Mouse (Mus musculus) midbrain, embryonic 16.5 days (tissue): Measurements from ENCODE around the gene Vmn1r5. TPM values are rescaled to one million over a fixed set of nuclear protein-coding genes. Genes with fewer than 3 reads are reported as not detected.
A peak's percentile ranks its signal among the peaks of the same experiment; 100 is the strongest.

Experiments
- ATAC-seq: fragments of 200-750 bp; cut with Nextera tagmentation; 2 replicates; pipeline ENCODE4 v1.8.0; 2017; ENCODE audit warnings: moderate TSS enrichment
- H3K27ac ChIP-seq: fragments of 300-500 bp; sonication (generic); 2 replicates; pipeline ENCODE4 v1.5.1; 2014; ENCODE audit warnings: mild to moderate bottlenecking, low read length, mixed read lengths
- H3K27me3 ChIP-seq: fragments of 300-500 bp; sonication (generic); 2 replicates; pipeline ENCODE4 v1.6.1; 2014; ENCODE audit warnings: low read depth, low read length, mixed read lengths; ENCODE audit not compliant: control insufficient read depth, insufficient read depth
- H3K36me3 ChIP-seq: fragments of 300-500 bp; sonication (generic); 2 replicates; pipeline ENCODE4 v1.6.1; 2014; ENCODE audit warnings: mild to moderate bottlenecking, low read length, moderate library complexity, mixed read lengths; ENCODE audit not compliant: control insufficient read depth, insufficient read depth
- H3K4me1 ChIP-seq: fragments of 300-500 bp; sonication (generic); 2 replicates; pipeline ENCODE4 v1.6.1; 2014; ENCODE audit warnings: mild to moderate bottlenecking, low read length, mixed read lengths; ENCODE audit not compliant: control insufficient read depth, insufficient read depth
- H3K4me2 ChIP-seq: fragments of 300-500 bp; sonication (generic); 2 replicates; pipeline ENCODE4 v1.6.1; 2014; ENCODE audit warnings: mild to moderate bottlenecking, low read length, mixed read lengths
- H3K4me3 ChIP-seq: fragments of 300-500 bp; sonication (generic); 2 replicates; pipeline ENCODE4 v1.5.1; 2014; ENCODE audit warnings: low read depth, mild to moderate bottlenecking, low read length, moderate library complexity, mixed read lengths
- H3K9ac ChIP-seq: fragments of 300-500 bp; sonication (generic); 2 replicates; pipeline ENCODE4 v1.6.1; 2014; ENCODE audit warnings: low read depth, low read length, mixed read lengths
- H3K9me3 ChIP-seq: fragments of 300-500 bp; sonication (generic); replicated peaks from 2 replicates; pipeline ENCODE4 v1.6.1; 2014; ENCODE audit warnings: mild to moderate bottlenecking, low read length, mixed read lengths; ENCODE audit not compliant: control insufficient read depth, poor library complexity, severe bottlenecking
- WGBS: fragments of 180-500 bp; shearing (Covaris S2); extraction: QIAGEN DNeasy Blood & Tissue Kit; methylation state at CpG from one replicate; pipeline ENCODE4 v1.1.7; 2014; 5-methylcytosine and 5-hydroxymethylcytosine counted together
- polyA plus RNA-seq: library from polyadenylated mRNA; unstranded; fragments of >200 nt; fragmentation: Nextera tagmentation; extraction: Ambion mirVana; gene quantifications from 2 replicates; pipeline ENCODE4 v1.2.1, GENCODE M21; 2015

Vmn1r5 gene
- not detected in 2 replicates for polyA plus RNA-seq

DNA sequence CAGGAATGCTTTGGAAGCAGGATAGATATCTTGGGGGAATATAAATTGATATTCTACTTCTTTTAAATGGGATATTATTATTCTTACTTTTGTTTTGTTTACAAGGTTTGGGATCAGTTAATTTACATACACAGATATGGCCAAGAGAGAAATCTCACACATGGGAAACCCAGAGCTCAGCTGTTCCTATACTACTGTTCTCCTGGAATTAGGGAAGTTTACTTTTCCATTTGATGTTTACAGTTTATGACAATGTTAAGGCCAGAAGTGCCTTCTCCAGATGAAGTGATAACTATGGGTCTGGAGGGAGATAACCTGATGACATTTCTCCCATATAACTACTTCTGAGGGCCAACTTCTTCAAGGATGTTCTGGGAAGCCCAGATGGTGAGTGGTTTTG is at the start of gene Vmn1r5:
TSS of gene Vmn1r5 (plus strand) at position 301 of the 400 bp plus-strand sequence.
- H3K4me3 ChIP-seq, result no peak within 1 kb of the TSS
- H3K9me3 ChIP-seq, result no peaks in the 10 kb centered on the region
- H3K36me3 ChIP-seq, result no peaks in the 10 kb centered on the region
- H3K27ac ChIP-seq, result no peak within 1 kb of the TSS
- no peak for ATAC-seq
- H3K27me3 ChIP-seq, result no peaks in the 10 kb centered on the region
- no peak within 1 kb of the TSS for H3K4me2 ChIP-seq
- H3K4me1 ChIP-seq, result no peaks in the 10 kb centered on the region
- no peak within 1 kb of the TSS for H3K9ac ChIP-seq

GRCm38 (mm10) chr6:56923331-56923725 is 46.7 kb upstream of the Vmn1r5 start:
- WGBS, result under 1% methylated on average over 25 of the region's 25 CpGs
- Histone ChIP-seq H3K4me3 (peak overlapping the region; percentile 73), H3K36me3 (no peaks in the 10 kb centered on the region), H3K9me3 (no peaks in the 10 kb centered on the region; the same call in 1 of the 2 replicates), H3K9ac (peak overlapping the region; percentile 84), H3K4me2 (peak overlapping the region; percentile 65), H3K27me3 (no peaks in the 10 kb centered on the region), H3K27ac (peak overlapping the region; percentile 89), H3K4me1 (peaks cover 19% of the 10 kb centered on the region)
- ATAC-seq, result no peak

DNA sequence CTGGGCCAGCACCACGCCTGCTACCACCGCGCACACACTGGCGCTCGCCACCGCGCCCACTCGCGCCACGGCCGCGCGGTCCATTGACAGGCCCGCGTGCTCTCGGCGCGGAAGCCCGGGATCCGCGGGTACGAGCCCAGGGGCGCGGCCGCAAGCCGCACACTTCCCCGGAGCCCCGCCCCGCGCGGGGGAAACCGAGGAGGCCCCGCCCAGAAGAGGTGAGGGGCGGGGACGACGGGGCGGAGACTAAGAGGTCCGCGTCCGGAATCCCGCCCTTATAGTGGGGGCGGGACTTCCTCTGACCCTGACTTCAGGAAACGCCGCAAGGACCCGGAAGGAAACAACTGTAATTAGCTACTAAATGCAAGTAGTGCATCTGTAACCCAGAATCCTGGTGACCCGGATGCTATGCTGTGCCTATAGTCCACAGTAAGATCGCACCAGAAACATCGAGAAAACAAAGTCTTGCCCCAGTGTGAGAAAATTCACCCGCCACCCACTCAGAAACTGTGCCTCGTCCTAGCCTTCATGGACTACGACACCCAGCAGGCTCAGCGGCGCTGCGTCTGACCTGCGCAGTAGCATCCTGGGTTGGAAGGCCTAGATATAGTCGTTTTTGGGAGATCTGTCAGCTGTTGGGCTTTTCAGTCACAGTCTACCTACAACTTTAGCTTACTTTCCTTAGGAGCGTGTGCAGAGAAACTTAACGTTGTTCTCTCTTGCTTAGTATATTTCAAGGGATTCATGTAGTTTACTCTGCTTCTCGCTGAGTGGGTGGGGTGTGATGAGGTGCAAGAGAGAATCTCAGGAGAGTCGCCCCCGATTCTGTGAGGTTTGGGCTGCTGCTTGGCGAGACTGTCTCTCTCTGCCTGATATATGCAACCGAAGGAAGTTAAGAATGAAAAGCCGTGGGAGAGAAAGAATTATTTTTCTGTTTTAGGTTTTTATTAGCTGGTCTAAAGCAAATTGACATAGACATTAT is 46.1 kb upstream of the Vmn1r5 start, which contains the start of the genes Nt5c3 and Vmn1r4:
TSS of gene Nt5c3 (minus strand) at position 207 of the 982 bp plus-strand sequence.
TSS of gene Vmn1r4 (plus strand) at position 290 of the 982 bp plus-strand sequence.
- Histone ChIP-seq H3K4me2 (peak within 1 kb of the TSS; percentile 65), H3K4me1 (peaks cover 19% of the 10 kb centered on the region), H3K9ac (peak within 1 kb of the TSS; percentile 84), H3K9me3 (peaks cover 2% of the 10 kb centered on the region; the same call in 1 of the 2 replicates), H3K4me3 (peak within 1 kb of the TSS; percentile 73), H3K27me3 (no peaks in the 10 kb centered on the region), H3K36me3 (no peaks in the 10 kb centered on the region), H3K27ac (peak within 1 kb of the TSS; percentile 89)
- ATAC-seq, result peak; percentile 97
- WGBS, result 3% methylated on average over 64 of the region's 64 CpGs

DNA sequence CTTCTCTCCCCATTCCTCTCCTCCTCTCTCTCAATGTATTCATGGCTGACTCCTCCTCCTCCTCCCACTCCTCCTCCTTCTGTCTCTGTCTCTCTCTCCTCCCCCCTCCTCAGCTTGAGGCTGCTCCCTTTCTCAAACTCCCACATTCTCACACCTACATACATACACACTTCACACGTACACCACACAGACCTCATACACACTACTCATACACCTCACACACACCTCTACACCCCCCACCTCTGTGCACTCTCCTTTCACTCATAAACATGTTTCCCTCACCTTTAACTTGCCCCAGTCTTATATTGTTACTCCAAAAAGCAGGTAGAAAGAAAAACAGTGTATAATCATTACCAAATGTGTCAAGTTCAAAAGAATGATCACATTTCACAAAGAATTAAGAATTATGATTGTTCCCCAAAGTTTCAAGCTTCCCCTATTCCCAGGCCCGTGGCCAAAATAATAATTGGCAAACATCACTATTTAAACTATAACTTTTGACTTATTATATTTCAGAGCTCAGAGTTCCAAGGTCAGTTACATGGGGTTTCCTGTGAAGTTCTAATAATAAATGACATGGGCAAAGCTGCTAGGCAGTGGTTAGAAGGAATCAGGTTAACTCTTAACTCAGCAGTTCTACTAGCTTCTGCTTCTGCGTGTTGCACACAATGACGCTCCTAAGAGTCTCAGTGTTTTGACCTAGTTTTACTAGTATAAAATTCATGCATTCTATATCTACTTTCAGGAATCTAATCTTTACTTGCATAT is 38.2 kb upstream of the Vmn1r5 start:
- H3K27me3 ChIP-seq, result no peaks in the 10 kb centered on the region
- no peak overlapping the region for H3K4me3 ChIP-seq
- no peak overlapping the region for H3K9ac ChIP-seq
- H3K36me3 ChIP-seq, result no peaks in the 10 kb centered on the region
- H3K4me2 ChIP-seq, result no peak overlapping the region
- H3K4me1 ChIP-seq, result no peaks in the 10 kb centered on the region
- peaks cover 2% of the 10 kb centered on the region; the same call in 1 of the 2 replicates for H3K9me3 ChIP-seq
- no peak for ATAC-seq
- H3K27ac ChIP-seq, result no peak overlapping the region
- WGBS, result 75% methylated on average over 4 of the region's 4 CpGs

DNA sequence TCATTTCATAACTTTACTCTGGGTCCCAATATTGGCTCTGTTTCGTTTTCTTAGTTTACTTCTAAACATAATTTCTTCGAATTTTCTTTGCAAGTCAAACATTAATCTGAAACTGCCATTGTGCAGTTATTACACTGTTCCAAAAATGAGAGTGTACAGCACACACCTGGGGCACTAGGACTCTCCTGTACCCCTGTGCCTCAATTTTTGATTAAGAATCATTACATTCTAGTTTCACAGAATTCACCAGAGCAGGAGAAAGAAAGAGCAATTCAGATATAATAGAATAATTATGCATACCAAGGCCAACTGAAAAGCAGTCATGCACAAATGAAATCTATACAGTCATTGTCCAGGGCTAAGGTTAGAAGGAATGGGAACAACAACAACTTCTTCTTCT is 37.6 kb upstream of the Vmn1r5 start:
- no peak overlapping the region for H3K4me2 ChIP-seq
- H3K4me1 ChIP-seq, result no peaks in the 10 kb centered on the region
- H3K4me3 ChIP-seq, result no peak overlapping the region
- H3K27me3 ChIP-seq, result no peaks in the 10 kb centered on the region
- no peak overlapping the region for H3K27ac ChIP-seq
- no peak overlapping the region for H3K9ac ChIP-seq
- WGBS, result 68% methylated on average over 2 of the region's 2 CpGs
- H3K9me3 ChIP-seq, result peaks cover 2% of the 10 kb centered on the region; the same call in 1 of the 2 replicates
- H3K36me3 ChIP-seq, result no peaks in the 10 kb centered on the region
- ATAC-seq, result no peak

- Histone ChIP-seq H3K36me3 (no peaks in the 10 kb centered on the region), H3K9ac (no peak overlapping the region), H3K9me3 (no peaks in the 10 kb centered on the region), H3K4me2 (no peak overlapping the region), H3K4me1 (no peaks in the 10 kb centered on the region), H3K27ac (no peak overlapping the region), H3K27me3 (no peaks in the 10 kb centered on the region), H3K4me3 (no peak overlapping the region)
- 91% methylated on average over 4 of the region's 4 CpGs for WGBS
- ATAC-seq, result no peak
Observed at GRCm38 (mm10) chr6:56934366-56934765, 35.7 kb upstream of the Vmn1r5 start.

DNA sequence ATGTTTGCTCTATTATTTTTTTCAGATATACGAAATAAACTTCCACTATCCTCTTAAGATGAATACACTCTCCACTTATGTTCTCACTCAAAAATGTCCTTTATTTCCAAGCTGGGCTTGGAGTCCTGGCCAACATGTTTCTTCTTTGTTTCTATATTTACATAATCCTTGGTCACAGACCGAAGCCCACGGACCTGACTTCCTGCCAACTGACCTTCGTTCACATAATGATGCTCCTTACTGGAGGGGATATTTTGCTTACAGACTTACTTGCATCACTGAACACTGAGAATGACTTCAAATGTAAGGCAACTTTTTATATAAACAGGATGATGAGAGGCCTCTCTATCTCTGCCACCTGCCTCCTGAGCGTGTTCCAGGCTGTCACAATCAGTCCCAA is 13.6 kb upstream of the Vmn1r5 start:
- 74% methylated on average over 5 of the region's 5 CpGs for WGBS
- H3K9ac ChIP-seq, result no peak overlapping the region
- no peaks in the 10 kb centered on the region for H3K4me1 ChIP-seq
- ATAC-seq, result no peak
- H3K4me3 ChIP-seq, result no peak overlapping the region
- H3K27me3 ChIP-seq, result no peaks in the 10 kb centered on the region
- no peak overlapping the region for H3K4me2 ChIP-seq
- H3K27ac ChIP-seq, result no peak overlapping the region
- no peaks in the 10 kb centered on the region for H3K9me3 ChIP-seq
- H3K36me3 ChIP-seq, result no peaks in the 10 kb centered on the region

DNA sequence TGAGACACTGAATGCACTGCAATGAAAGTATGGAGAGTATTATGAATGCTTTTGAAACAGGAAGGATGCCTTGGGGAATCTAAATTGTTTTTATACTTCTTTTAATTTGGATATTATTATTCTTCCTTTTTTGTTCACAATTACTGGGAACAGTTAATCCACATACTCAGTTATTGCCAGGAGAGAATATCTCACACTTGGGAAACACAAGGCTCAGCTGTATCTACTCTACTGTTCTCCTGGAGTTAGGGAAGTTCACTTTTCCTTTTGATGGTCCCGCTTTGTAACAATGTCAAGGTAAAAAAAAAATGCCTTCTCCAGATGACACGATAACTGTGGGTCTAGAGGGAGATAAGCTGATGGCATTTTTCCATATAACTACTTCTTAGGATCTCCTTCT is 26.9 kb downstream of the Vmn1r5 start, which contains the start of gene Vmn1r6:
TSS of gene Vmn1r6 (plus strand) at position 301 of the 400 bp plus-strand sequence.
- Histone ChIP-seq H3K36me3 (no peaks in the 10 kb centered on the region), H3K4me1 (no peaks in the 10 kb centered on the region), H3K9ac (no peak within 1 kb of the TSS), H3K27ac (no peak within 1 kb of the TSS), H3K4me3 (no peak within 1 kb of the TSS), H3K9me3 (no peaks in the 10 kb centered on the region), H3K4me2 (no peak within 1 kb of the TSS), H3K27me3 (no peaks in the 10 kb centered on the region)
- 86% methylated on average over 2 of the region's 2 CpGs for WGBS
- no peak for ATAC-seq
